Mouse (Mus musculus): ENCODE measurements around the gene Tusc2. TPM values are rescaled to one million over a fixed set of nuclear protein-coding genes. Genes with fewer than 3 reads are reported as not detected.

Tusc2 gene
- polyA plus RNA-seq, 1 experiment: 25.0 TPM

- no peak overlapping the region for H3ac ChIP-seq (ENCODE audit: control insufficient read depth, insufficient read length)
- H3K27me3 ChIP-seq (ENCODE audit: control insufficient read depth, insufficient read depth, insufficient read length): no peaks in the 10 kb centered on the region
- peak overlapping the region; percentile 92 for H3K4me2 ChIP-seq (ENCODE audit: low read depth)
- no peaks in the 10 kb centered on the region for H3K36me3 ChIP-seq (ENCODE audit: control insufficient read depth, insufficient read depth)
- peak in 1 of 3 experiments; percentile 4 for TF ChIP-seq MYOG (IDR thresholded peaks at IDR 0.05; ENCODE audit: control insufficient read depth in 1 of 3, insufficient read depth in 1 of 3, insufficient read length in 2 of 3, low read depth in 2 of 3)
- no peak for TF ChIP-seq POLR2AphosphoS2 (IDR thresholded peaks at IDR 0.05; ENCODE audit: insufficient read length, low read depth)
- H3K79me2 ChIP-seq (ENCODE audit: control insufficient read depth, insufficient read depth): no peaks in the 10 kb centered on the region
- H3K4me3 ChIP-seq: peak overlapping the region; percentile 36
Measured at GRCm38 (mm10) chr9:107607653-107608245, 44.7 kb downstream of the Tusc2 start.

GRCm38 (mm10) chr9:107608741-107609432, 45.8 kb downstream of the Tusc2 start, which contains the start of gene Sema3b:
Gene Sema3b, minus strand, starts transcription at chr9:107609229.
- H3K4me2 ChIP-seq (ENCODE audit: low read depth): peak within 1 kb of the TSS; percentile 92
- H3ac ChIP-seq (ENCODE audit: control insufficient read depth, insufficient read length): no peak within 1 kb of the TSS
- no peaks in the 10 kb centered on the region for H3K27me3 ChIP-seq (ENCODE audit: control insufficient read depth, insufficient read depth, insufficient read length)
- TF ChIP-seq POLR2AphosphoS2 (IDR thresholded peaks at IDR 0.05; ENCODE audit: insufficient read length, low read depth): no peak
- TF ChIP-seq MYOD1 (IDR thresholded peaks at IDR 0.05; ENCODE audit: control insufficient read depth in 1 of 3, insufficient read length in 2 of 3, low read depth in 2 of 3): peak in 1 of 3 experiments; percentile 41
- H3K79me2 ChIP-seq (ENCODE audit: control insufficient read depth, insufficient read depth): no peaks in the 10 kb centered on the region
- no peaks in the 10 kb centered on the region for H3K36me3 ChIP-seq (ENCODE audit: control insufficient read depth, insufficient read depth)
- no peak within 1 kb of the TSS for H3K4me3 ChIP-seq

- H3K36me3 ChIP-seq (ENCODE audit: control insufficient read depth, insufficient read depth): peaks cover under 1% of the 10 kb centered on the region
- no peak overlapping the region for H3K4me3 ChIP-seq
- no peak overlapping the region for H3ac ChIP-seq (ENCODE audit: control insufficient read depth, insufficient read length)
- H3K4me2 ChIP-seq (ENCODE audit: low read depth): no peak overlapping the region
- no peaks in the 10 kb centered on the region for H3K79me2 ChIP-seq (ENCODE audit: control insufficient read depth, insufficient read depth)
- H3K27me3 ChIP-seq (ENCODE audit: control insufficient read depth, insufficient read depth, insufficient read length): no peaks in the 10 kb centered on the region
- TF ChIP-seq USF1 (IDR thresholded peaks at IDR 0.05; ENCODE audit: low read depth) (no peak), E2F4 (IDR thresholded peaks at IDR 0.05; ENCODE audit: insufficient read depth) (no peak)
Measured at GRCm38 (mm10) chr9:107609433-107609830, 46.4 kb downstream of the Tusc2 start.

GRCm38 (mm10) chr9:107611456-107612190, 48.6 kb downstream of the Tusc2 start:
- H3ac ChIP-seq (ENCODE audit: control insufficient read depth, insufficient read length): no peak overlapping the region
- H3K4me2 ChIP-seq (ENCODE audit: low read depth): peak overlapping the region; percentile 71
- H3K36me3 ChIP-seq (ENCODE audit: control insufficient read depth, insufficient read depth): peaks cover 14% of the 10 kb centered on the region
- TF ChIP-seq TCF12 (IDR thresholded peaks at IDR 0.05; ENCODE audit: insufficient read depth, poor library complexity, severe bottlenecking): peak; percentile 64
- no peak for TF ChIP-seq SRF (IDR thresholded peaks at IDR 0.05; ENCODE audit: control insufficient read depth, insufficient read length, low read depth)
- TF ChIP-seq MYOG (IDR thresholded peaks at IDR 0.05; ENCODE audit: control insufficient read depth in 1 of 3, insufficient read depth in 1 of 3, insufficient read length in 2 of 3, low read depth in 2 of 3): peak in 2 of 3 experiments; percentile 62 to 89
- TF ChIP-seq USF1 (IDR thresholded peaks at IDR 0.05; ENCODE audit: low read depth): no peak
- TF ChIP-seq E2F4 (IDR thresholded peaks at IDR 0.05; ENCODE audit: insufficient read depth): no peak
- TF ChIP-seq POLR2AphosphoS2 (IDR thresholded peaks at IDR 0.05; ENCODE audit: insufficient read length, low read depth): peak; percentile 17
- TF ChIP-seq REST (IDR thresholded peaks at IDR 0.05; ENCODE audit: insufficient read depth, insufficient read length): no peak
- TF ChIP-seq MYOD1 (IDR thresholded peaks at IDR 0.05; ENCODE audit: control insufficient read depth in 1 of 3, insufficient read length in 2 of 3, low read depth in 2 of 3): peak; percentile 51 to 54 (median 53)
- no peak for TF ChIP-seq TCF3 (IDR thresholded peaks at IDR 0.05; ENCODE audit: insufficient read length, low read depth)
- no peak for TF ChIP-seq CEBPB (IDR thresholded peaks at IDR 0.05; ENCODE audit: insufficient read depth, poor library complexity, severe bottlenecking)
- TF ChIP-seq POLR2A (IDR thresholded peaks at IDR 0.05; ENCODE audit: insufficient read length, low read depth): no peak
- TF ChIP-seq MAX (IDR thresholded peaks at IDR 0.05; ENCODE audit: low read depth): no peak
- H3K27me3 ChIP-seq (ENCODE audit: control insufficient read depth, insufficient read depth, insufficient read length): no peaks in the 10 kb centered on the region
- H3K4me3 ChIP-seq: peak overlapping the region; percentile 6
- H3K79me2 ChIP-seq (ENCODE audit: control insufficient read depth, insufficient read depth): no peaks in the 10 kb centered on the region

- Histone ChIP-seq H3K4me3 (peak overlapping the region; percentile 6), H3K4me2 (ENCODE audit: low read depth) (peak overlapping the region; percentile 71), H3K36me3 (ENCODE audit: control insufficient read depth, insufficient read depth) (peaks cover 18% of the 10 kb centered on the region), H3K27me3 (ENCODE audit: control insufficient read depth, insufficient read depth, insufficient read length) (no peaks in the 10 kb centered on the region), H3ac (ENCODE audit: control insufficient read depth, insufficient read length) (no peak overlapping the region), H3K79me2 (ENCODE audit: control insufficient read depth, insufficient read depth) (no peaks in the 10 kb centered on the region)
- TF ChIP-seq POLR2A (IDR thresholded peaks at IDR 0.05; ENCODE audit: insufficient read length, low read depth): peak; percentile 76
- TF ChIP-seq MYOG (IDR thresholded peaks at IDR 0.05; ENCODE audit: control insufficient read depth in 1 of 3, insufficient read depth in 1 of 3, insufficient read length in 2 of 3, low read depth in 2 of 3): peak; percentile 53 to 96 (median 94)
- no peak for TF ChIP-seq E2F4 (IDR thresholded peaks at IDR 0.05; ENCODE audit: insufficient read depth)
- peak; percentile 85 for TF ChIP-seq POLR2AphosphoS2 (IDR thresholded peaks at IDR 0.05; ENCODE audit: insufficient read length, low read depth)
- peak in 2 of 3 experiments; percentile 88 for TF ChIP-seq MYOD1 (IDR thresholded peaks at IDR 0.05; ENCODE audit: control insufficient read depth in 1 of 3, insufficient read length in 2 of 3, low read depth in 2 of 3)
- no peak for TF ChIP-seq CEBPB (IDR thresholded peaks at IDR 0.05; ENCODE audit: insufficient read depth, poor library complexity, severe bottlenecking)
- peak; percentile 55 for TF ChIP-seq TCF3 (IDR thresholded peaks at IDR 0.05; ENCODE audit: insufficient read length, low read depth)
Measured at GRCm38 (mm10) chr9:107612191-107612944, 49.3 kb downstream of the Tusc2 start.
